Mouse (Mus musculus) thymus, adult 2 months (tissue): Measurements from ENCODE around the gene Bmpr1a.

Experiments used
- CTCF ChIP-seq: fragments of 200-500 bp; IDR thresholded peaks from 2 replicates; pipeline ENCODE4 v1.5.1; 2012; ENCODE audit warnings: mild to moderate bottlenecking, control low read depth, low read length, moderate library complexity, borderline replicate concordance; ENCODE audit not compliant: control insufficient read depth, poor library complexity, insufficient read depth; ENCODE audit errors: extremely low read depth
- POLR2A ChIP-seq: fragments of 200-500 bp; IDR thresholded peaks from 2 replicates; pipeline ENCODE4 v1.6.1; 2012; ENCODE audit warnings: mild to moderate bottlenecking, low read length, control low read depth, moderate library complexity; ENCODE audit not compliant: control insufficient read depth, poor library complexity, insufficient read depth; ENCODE audit errors: extremely low read depth

DNA sequence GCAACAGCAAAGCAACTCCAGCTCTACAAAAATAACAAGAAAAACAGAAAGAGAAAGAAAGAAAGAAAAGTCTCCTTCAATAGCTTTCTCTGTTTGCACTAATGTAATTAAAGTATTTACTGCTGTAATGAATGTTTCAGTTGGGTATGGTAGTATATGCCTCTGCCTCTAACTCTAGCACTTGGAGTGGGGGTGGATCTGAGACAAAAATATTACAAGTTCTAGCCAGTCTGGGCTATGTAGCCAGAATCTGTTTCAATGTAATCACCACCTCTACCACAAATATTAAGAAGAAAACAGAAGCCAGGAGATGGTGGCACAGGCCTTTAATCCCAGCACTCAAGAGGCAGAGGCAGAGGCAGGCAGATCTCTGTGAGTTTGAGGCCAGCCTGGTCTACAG is 54.7 kb downstream of the Bmpr1a start:
- TF ChIP-seq CTCF (no peak), POLR2A (no peak)
